Mouse (Mus musculus) gastrocnemius, postnatal 25 days (tissue): ENCODE measurements around the gene Frem1. TPM values are rescaled to one million over a fixed set of nuclear protein-coding genes. Genes with fewer than 3 reads are reported as not detected.

Experiments
- DNase-seq: peaks from one replicate; pipeline ENCODE4 v3.0.0; 2022
- total RNA-seq, 2 experiments: library from RNA; stranded (reverse); gene quantifications; 1 replicate in 1 of 2; 2 replicates in 1 of 2; pipeline ENCODE4 v1.2.3; 2021

Frem1 gene
- total RNA-seq, 2 experiments from 2014 or later, result 0.64 to 1.7 TPM

- DNase-seq, result no peak
Observed at GRCm38 (mm10) chr4:82930079-82930478, 122.1 kb downstream of the Frem1 start.

GRCm38 (mm10) chr4:82921962-82922361 is 130.2 kb downstream of the Frem1 start:
- DNase-seq, result no peak

- DNase-seq, result no peak
Observed at GRCm38 (mm10) chr4:82918625-82919024, 133.5 kb downstream of the Frem1 start.

DNA sequence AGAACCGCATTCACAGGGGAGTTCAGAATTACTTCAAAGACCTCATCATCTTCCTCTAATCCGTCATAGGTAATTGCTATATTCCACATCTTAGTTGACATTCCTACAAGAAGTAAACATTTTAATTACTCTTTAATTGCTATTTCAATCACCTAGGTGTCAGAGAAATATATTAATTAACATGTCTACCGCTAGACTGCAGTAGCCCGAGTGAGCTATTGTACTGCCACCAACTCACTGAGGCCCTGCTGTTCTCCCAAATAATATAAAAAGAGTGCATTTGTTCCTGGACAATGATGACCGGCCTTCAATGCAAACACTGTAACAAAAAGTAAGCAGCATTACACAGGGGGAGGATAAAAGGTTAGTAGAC is 135.5 kb downstream of the Frem1 start:
- no peak for DNase-seq

- no peak for DNase-seq
Observed at GRCm38 (mm10) chr4:82916003-82916677, 136.0 kb downstream of the Frem1 start.

- DNase-seq, result no peak
Observed at GRCm38 (mm10) chr4:82915576-82915975, 136.6 kb downstream of the Frem1 start.

DNA sequence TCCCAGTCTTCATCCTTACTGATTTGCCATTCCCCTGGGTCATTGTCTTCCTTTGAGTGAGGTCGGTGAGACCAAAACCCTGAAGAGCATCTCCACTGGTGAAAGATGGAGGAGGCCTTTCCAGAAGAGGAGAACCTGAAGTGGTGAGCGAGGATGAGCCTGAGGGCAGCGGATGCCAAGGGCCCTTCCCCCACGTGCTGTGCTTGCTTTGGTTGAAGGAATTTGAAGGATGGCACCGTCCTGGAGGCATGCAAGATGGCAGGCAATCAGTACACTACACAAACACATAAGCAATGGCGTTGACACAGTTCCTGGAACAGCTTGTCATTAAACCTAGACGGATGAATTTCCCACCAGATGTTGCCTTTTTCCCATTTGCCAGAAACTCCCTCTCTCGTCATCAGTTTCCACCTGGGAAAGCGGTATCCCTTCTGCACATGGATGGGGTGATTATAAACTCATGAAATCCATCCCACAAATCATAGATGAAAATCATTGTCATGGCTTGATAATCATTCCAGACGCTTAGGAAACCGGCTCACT is 137.5 kb downstream of the Frem1 start:
- no peak for DNase-seq

GRCm38 (mm10) chr4:82895227-82895626 is 156.9 kb downstream of the Frem1 start:
- no peak for DNase-seq

GRCm38 (mm10) chr4:82892247-82892646 is 159.9 kb downstream of the Frem1 start:
- no peak for DNase-seq

DNA sequence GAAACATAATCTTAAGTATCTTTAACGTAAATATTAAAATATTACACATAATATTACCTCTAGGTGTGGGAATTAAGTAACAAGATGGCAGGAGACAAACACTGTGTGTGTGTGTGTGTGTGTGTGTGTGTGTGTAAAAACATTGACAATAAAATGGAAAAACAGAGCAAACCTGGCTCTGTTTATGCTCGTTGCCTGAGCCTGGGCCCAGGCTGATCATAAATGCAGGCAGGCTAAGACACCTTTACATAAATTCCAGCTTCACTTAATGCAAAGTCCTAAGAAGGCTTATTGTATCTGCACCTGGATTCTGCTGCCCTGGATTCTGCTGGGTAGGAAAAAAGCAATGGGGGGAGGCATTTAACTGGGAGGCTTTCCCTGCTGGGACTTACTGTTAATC is 160.6 kb downstream of the Frem1 start:
- DNase-seq, result no peak

DNA sequence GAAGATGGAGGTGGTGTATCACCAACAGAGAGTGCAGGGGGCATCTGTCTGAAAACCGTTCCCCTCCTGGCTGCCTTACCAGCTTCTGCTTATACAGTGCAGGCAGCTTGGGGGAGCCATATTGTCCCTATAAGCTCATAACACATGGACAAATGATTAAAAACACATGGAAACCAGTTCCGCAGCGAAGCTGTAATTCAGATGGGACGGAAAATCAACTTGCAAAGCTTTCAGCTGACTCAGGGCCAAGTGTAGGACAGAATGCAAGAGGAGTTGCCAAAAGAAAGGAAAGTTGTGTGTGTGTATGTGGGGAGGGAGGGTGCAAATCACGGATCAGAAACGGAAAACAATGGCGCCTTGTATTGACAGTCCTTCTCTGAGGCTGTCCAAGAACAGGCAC is 161.1 kb downstream of the Frem1 start:
- DNase-seq, result no peak

GRCm38 (mm10) chr4:82890585-82890984 is 161.6 kb downstream of the Frem1 start:
- no peak for DNase-seq

DNA sequence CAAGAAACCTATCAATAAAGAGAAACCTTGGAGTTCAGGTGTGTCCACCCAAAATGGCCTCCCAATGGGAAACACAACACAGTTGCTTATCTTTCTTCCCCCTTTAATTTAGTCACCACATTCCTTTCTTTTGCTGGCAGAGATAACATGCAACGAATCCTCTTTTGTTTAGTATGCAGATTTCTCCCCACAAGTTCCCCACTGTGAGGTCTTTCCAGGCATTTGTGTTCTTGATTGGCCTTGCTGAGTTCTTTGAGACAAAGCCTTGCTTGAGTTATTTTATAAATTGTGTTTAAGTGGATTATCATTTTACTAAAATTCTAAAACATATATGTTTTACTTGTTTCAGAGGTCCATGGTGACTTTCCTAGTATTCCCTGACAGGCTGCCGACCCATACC is 166.0 kb downstream of the Frem1 start:
- DNase-seq, result no peak

DNA sequence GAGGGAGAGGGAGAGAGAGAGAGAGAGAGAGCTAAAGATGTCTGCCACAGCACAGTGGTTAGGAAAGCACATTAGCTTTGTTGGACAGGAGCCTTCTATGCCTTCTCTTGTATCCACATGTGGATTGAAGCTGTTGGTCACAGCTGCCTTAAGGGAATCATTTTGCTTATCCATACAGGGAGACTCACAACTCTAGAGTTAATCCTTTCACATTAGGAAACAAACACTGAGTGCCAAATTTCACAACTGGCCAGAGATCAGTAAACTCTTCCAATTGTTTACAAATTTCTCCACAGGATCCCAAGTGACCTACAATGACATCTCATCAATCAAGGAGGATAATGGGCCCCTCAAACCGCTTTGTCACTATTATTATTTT is 166.6 kb downstream of the Frem1 start:
- DNase-seq, result no peak

DNA sequence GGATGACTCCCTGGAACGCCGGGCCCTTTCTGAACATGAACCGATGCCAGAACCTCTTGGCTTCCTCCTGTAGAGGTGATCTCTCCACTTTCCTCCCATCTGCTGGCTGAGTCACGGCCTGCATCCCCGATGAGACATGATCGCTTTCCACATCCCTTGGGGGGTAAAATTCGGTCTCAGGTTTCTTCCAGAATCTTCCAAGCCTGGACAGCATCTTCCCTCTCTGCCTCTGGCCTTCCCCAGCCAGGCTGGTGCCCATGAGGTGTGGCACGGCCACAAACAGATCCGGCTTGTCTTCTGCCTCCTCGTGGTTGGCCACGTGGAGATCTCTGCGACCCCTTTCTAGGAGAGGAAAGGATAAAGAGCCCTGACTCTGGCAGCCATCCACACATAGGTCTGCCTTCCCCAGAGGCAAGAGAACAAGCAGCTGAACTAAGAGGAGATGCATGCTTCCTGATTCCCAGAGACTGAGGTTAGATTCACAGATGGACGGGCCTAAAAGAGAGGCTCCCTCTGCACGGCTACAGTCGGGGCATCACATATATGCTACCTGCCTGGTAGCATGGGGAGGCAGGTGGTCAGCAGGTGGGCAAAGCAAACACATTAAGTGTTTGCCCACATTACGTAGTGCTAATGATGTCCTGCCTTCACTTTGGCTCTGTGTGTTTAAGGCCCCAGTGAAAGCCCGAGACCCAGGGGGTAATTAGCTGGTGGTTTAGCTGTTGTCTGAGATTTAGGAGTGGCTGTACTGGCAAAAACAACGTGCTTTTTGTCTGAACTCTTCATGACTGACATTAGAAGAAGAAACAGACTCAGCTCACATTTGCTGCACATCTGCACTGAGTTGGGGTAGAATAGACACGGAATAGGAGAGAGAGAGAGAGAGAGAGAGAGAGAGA is 167.3 kb downstream of the Frem1 start, which contains the start of gene Cer1:
Gene Cer1, minus strand, starts transcription at position 513 of the 899 bp plus-strand sequence.
- peak; percentile 20 for DNase-seq

DNA sequence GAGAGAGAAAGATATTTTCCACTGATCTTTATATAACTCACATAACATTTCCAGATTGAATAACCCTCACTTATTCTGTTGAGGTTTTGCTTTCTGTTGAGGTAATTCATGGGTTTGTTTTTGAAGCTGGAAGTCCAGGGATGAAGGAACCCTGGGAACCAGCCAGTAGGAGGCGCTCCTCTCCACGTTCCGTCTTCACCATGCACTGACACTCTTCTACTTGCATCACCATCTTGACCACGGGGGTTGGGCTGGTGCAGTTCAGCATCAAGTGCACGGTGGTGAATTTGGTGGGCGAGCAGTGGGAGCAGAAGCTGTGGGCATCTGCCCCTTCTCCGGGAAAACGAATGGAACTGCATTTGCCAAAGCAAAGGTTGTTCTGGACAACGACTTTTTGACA is 169.6 kb downstream of the Frem1 start:
- no peak for DNase-seq

DNA sequence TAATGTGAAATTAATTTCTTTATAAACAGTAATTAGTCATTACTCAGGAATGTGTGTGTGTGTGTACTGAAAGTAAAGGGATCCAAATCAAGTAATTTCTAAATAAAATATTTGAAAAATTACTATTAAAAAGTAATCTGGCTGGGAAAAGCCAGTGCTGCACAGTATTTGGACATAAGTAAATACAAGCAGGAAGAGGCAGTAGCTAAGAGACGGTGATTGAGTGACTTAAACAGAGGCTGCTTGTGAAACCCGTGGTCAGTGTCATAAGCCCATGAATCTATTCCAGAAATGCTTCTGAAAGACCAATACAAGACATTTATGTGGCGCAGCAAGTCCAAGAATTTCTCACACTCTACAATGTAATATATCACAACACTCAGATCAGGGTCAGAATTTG is 170.8 kb downstream of the Frem1 start:
- DNase-seq, result no peak

DNA sequence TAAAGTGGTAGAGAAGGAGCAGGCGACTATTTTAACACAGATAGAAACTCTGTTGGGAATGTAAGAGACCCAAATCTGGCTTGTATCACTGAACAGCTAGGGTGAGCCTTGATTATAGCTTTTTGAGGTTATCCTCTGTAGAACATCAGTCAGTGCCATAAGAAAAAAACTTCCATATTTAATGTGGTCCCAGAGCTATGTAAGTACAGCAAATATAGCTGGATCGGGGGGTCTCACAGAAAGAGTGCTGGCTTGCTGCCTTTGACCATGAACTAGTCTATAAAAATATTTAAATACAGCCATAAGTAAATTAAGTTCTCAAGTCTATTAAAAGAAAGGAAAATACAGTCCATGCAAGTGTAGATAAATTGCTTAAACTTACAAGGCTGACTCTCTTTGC is 171.9 kb downstream of the Frem1 start:
- no peak for DNase-seq

DNA sequence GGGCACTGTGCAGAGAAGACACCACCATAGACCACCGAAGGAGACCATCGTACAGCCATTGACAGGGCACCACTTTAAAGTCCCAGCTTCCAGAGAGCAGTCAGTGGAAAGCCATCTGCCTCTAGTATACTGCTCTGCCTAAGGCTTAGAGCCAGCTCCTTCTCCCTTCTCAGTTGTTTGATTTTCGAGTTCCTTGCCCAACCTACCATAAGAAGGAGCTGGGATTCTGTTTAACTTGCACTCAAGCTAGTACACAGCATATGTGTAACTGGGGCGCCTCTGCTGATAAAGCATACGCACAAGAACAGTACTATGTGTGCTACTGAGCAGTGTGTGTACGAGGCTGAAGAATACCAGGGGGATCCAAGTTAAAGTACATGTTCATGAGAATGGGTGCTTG is 173.0 kb downstream of the Frem1 start:
- no peak for DNase-seq

GRCm38 (mm10) chr4:82876656-82877055 is 175.5 kb downstream of the Frem1 start:
- DNase-seq, result no peak

DNA sequence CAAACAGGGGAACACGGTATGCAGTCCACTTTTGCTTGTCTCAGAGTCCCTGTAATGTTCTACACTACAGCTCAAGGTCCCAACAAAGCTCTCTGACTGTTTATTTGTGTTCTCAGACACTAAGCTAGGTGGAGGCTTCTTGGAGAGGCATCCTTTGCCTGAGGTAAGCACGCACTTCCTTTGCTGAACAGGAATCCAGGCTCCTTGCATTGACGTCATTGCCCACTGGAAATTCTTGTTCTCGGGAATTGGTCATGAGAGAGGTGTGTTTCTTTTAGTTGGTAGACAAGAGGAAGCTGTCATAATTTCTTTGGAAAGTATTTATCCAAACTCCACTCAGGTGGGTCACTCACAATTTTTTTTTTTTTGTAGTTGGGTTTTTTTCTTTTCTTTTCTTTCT is 176.6 kb downstream of the Frem1 start:
- DNase-seq, result no peak

DNA sequence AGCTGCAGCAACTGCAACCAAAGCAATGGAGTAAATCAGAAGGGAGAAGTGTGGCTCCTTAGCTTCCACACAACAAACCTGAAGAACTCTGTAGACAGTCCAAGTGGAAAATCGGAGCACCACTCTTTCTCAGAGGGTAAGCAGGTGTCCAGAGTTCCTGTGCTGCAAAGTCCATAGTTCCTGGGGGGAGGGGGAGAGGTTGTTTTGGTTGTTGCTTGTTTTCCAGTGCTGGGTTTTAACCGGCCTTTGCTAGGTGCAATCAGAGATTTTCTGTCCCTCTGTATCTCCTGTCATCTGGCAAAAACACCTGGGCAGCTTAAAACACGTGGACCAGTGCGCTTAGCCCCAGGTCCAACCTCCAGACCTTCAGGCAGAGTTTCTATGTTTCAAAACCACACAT is 177.3 kb downstream of the Frem1 start:
- DNase-seq, result no peak

DNA sequence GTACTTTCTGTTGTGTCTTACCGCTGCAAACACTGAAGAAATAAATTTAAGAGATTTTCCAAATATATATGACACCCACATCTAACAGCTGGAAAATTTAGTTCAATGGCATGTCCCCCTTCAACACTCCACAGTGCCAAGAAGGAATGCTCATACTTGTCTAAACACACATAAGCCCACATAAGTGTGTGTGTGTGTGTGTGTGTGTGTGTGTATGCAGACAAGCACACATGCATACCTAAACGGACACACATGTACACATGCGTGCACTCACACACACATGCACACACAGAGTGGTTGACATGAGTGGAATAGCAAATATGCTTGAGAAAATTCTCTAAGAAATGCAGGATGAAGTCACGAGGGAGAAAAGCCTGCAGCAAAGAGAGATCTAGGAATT is 179.6 kb downstream of the Frem1 start:
- no peak for DNase-seq
